Mouse (Mus musculus) heart, postnatal 0 days (tissue): ENCODE measurements around the gene Sync.

Experiments
- CTCF ChIP-seq: IDR thresholded peaks from 2 replicates; pipeline ENCODE4 v1.5.1; 2016; ENCODE audit warnings: antibody characterized with exemption, control low read depth, low read depth
- EP300 ChIP-seq: IDR thresholded peaks from 2 replicates; pipeline ENCODE4 v1.6.1; 2016; ENCODE audit warnings: antibody characterized with exemption, low read depth

- TF ChIP-seq CTCF: peak; percentile 55
- no peak for TF ChIP-seq EP300
Observed at GRCm38 (mm10) chr4:129272756-129273046, 14.7 kb upstream of the Sync start.
